Mouse (Mus musculus) cerebellum, adult 11-12 months (tissue): ENCODE measurements around the gene Paf1.
"Not testable (repeated sequence)": the region's sequence is repeated elsewhere in the genome, so short reads cannot be mapped to it uniquely, and the experiment has no call there.

Experiments used
- DNase-seq: peaks from one replicate; pipeline ENCODE4 v3.0.0; 2022

The Paf1 gene

DNA sequence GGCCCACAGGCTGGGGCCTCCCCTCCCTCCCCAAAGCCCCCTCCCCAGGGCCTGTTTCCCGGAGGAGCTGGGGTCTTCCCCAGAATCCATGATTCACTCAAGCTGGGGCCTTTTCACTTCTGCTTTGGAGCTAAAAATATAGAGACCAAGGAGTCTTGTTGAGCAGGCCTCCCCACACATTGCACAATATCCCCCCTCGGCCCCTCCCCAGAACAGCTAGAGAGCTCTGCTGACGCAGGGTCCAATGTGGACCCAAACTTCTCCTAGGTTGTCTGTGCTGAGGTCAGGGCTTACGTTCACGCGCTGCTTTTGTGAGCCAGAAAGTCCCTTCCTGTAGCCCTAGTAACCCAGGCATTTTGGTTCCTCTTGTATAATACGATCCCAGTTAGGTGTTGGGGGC is 6.7 kb upstream of the Paf1 start:
- DNase-seq = no peak

DNA sequence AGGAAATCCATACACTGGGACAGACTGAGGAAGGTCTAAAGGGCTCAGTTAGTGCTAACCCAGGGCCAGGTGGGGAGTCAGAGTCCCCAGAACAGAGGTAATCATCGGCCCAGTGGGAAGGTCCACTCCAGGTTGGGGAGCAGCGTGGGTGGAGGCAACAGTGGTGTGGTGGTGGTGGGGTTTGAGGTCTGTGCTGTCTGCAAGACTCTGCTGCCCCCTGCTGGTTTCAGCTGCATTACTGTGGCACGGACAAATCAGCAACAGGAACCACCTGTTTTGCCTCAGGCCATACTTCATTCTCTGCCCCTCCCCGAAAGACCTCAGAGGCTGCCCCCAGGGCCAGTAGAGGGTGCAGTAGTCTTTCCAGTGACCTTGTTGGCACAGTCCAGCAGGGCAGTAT is 6.3 kb upstream of the Paf1 start:
- peak; percentile 56 for DNase-seq

DNA sequence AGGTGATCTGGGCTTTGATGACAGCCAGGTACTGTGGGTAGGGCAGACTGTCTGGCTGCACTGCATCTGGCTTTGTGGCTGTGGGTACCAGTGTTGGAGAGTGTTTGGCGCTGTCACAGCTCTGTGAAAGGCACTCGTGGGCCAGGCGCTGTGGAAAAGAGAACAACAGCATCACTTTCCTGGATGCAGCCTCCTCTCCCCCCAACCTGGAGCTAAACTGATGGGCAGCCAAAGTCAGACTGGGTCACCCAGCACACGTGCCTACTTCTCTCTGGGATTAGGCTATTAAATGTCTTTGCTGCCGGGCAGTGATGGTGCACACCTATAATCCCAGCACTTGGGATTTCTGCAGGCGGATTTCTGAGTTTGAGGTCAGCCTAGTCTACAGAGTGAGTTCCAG is 5.9 kb upstream of the Paf1 start:
- DNase-seq = not testable (repeated sequence)

DNA sequence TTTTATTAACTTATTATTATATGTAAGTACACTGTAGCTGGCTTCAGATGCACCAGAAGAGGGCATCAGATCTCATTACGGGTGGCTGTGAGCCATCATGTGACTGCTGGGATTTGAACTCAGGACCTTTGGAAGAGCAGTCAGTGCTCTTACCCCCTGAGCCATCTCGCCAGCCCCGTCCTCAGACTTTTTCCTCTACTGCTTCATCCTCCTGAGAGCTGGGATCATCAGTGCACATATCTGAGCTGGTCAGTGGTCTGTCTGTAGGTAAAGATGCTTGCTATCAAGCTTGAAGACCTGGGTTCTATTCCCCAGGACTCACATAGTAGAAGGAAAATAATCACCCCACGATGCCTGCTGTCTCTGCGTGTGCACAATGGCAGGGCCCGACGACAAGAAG is 5.4 kb upstream of the Paf1 start:
- not testable (repeated sequence) for DNase-seq

DNA sequence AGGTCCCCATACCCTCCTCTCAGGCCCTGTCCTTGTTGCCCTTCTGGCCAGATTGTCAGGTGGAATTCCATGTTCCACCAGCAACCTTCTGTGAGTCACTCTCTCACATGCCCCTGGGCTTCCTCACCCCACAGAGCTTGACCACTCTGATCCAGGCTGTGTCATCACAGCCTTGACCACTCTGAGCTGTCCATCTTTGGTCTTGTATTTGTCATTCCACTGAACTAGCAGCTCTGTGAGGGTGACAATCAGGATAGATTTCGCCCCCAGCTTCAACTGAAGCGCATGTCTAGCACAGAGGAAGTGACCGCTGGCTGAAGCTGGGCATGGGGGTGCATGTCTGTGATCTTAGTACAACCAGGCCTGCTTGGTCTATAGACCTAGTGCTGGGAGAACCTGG is 2.4 kb upstream of the Paf1 start:
- no peak for DNase-seq

DNA sequence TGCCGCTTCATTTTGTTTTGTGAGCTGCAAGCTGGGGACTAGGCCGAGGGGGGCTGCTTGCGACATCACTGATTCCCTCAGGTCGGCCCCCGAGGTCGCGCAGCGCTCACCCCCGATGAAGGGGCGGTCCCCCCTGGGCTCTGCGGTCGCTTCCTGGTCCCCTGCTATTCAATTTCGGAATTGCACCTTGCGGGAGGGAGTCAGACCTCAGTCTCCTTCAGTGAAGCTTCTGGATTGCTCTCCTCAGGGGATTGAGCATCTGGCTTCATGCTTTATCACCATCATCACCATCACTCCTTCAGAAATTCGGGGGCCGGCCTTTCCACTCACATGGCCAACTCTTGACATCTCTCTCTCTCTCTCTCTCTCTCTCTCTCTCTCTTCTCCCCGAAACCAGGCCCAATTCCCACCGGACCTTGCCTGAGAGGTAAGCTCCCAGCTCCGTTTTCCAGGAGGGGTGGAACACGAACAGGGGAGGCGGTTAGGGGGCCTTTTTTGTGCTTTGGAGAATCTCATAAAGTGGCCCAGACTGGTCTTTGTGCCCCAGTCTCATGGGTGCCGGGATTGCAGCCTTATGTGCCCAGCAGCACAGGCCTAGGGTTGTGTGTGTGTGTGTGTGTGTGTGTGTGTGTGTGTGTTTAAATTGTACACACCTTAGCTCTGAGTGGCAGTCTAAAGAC is 661 bp downstream of the Paf1 start:
- DNase-seq = no peak

DNA sequence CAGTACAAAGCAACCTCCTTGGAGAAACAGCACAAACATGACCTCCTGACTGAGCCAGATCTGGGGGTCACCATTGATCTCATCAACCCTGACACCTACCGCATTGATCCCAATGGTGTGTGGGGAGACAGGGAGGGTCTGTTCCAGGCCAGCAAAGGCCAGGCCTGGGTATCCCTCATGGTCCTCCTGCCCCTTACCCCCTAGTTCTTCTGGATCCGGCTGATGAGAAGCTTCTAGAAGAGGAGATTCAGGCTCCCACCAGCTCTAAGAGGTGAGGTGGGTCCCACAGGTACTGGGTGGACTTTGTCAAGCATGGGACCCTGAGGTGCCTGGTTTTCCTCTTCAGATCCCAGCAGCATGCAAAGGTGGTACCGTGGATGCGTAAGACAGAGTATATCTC is 2.7 kb downstream of the Paf1 start:
- no peak for DNase-seq

DNA sequence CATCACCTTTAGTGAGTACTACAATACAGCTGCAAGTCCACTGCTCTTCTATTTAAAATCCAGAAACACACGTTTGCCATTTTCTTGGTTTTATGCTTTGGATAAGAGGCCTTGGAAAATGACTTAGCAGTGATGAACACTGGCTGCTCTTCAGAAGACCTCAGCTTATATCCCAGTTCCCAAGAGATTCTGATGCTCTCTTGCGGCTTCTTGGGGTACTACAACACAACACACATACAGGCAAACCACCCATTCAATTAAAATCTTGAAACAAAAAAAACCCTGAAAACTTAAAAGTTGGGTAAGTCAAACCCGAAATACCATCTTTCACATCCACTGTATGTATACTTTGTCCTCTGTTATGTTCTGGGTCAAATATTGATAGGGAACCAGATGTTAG is 5.2 kb downstream of the Paf1 start:
- DNase-seq = no peak

DNA sequence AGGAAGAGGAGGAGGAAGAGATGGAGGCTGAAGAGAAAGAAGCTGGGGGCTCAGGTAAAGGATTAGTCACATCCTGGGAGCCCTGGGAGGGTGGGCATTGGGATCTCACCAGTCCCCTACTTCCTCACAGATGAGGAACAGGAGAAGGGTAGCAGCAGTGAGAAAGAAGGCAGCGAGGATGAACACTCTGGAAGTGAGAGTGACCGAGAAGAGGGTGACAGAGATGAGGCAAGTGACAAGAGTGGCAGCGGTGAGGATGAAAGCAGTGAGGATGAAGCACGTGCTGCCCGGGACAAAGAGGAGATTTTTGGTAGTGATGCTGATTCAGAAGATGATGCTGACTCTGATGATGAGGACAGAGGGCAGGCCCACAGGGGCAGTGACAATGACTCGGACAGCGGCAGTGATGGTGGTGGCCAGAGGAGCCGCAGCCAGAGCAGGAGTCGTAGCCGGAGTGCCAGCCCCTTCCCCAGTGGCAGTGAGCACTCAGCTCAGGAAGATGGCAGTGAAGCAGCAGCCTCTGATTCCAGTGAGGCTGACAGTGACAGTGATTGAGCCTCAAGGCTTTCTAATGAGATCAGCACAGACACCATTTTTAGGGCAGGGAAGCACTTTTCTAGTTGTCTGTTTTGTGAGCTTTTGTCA is 6.1 kb downstream of the Paf1 start:
- DNase-seq = no peak

DNA sequence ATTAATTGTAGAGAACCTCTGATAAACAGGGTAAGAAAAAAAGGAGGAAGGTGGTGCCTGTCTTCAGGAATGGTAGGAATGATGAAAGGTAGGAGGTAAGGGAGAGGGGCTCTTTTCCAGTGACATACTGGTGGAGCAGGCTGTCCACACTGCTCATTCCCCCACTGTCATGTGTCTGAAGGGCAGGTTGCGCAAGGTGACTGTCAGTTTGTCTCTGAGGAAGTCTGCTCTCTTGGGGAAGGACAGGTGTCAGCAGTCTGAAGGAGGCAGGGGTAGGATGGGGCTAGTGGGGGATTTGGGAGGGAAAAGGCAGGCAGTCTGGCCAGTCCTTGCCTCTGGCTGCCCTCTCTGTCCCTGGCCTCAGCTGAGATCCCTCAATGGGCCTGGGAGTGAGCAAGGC is 8.3 kb downstream of the Paf1 start:
- no peak for DNase-seq

DNA sequence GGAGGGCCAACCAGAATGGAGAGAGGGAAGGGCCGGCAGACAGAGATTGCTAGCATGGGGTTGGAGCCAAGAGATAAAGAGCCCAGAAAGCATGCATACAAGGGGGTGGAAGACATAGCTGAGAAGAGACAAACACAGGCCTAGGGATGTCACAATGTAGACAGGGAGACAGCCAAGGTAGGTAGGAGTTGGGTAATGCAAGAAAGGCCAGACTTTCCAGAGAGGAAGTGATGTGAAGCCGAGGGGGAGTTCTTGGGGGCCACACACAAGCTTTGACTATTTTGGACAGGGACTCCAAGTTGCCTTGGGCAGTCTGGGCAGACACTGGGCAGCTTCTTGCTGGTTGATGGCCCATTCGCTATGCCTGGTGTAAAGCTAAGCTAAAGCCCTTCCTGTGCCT is 9.2 kb downstream of the Paf1 start:
- no peak for DNase-seq

DNA sequence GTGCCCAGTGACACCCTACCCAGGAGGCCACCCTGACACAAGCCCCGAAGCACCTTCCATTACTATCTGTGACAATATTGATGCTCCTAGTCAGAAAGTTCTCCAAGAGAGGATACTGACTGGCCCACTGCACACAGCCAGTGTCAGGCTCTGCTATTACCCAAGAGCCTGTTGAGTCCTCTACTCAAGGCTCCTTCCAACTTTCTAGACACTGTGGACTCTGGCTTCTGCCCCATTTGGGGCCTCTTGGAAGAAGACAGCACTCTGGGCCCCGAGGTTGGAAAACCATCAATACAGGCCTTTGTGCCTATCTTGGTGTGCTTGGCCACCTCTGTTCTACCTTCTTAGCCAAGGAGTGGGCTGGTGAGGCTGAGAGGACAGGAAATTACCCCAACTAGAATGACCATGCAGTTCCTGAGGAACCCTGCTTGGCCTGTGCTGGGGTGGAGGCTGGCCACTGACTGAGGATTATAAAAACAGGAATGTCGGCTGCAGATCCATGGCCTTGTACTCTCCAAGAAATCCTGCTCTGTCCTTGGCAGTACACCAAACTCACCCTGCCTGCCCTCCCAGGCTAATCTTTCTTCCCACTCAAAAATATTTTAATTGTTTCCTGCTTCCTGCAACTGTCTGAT is 18.2 kb downstream of the Paf1 start:
- DNase-seq = no peak

DNA sequence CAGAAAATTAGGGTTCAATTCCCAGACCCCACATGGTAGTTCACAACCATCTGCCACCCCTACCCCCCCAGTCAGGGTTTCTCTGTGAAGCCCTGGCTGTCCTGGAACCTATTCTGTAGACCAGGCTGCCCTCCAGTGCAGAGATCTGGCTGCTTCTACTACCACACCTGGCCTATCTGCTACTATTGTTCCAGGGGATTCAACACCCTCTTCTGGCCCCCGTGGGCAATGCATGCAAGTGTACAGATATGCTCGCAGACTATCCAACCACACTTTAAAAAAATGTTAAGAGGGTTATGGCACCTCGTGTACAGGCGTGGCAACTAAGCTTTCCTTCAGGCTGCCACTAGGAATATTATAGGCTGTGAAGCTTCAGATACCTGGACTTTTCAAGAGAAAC is 20.1 kb downstream of the Paf1 start:
- no peak for DNase-seq

DNA sequence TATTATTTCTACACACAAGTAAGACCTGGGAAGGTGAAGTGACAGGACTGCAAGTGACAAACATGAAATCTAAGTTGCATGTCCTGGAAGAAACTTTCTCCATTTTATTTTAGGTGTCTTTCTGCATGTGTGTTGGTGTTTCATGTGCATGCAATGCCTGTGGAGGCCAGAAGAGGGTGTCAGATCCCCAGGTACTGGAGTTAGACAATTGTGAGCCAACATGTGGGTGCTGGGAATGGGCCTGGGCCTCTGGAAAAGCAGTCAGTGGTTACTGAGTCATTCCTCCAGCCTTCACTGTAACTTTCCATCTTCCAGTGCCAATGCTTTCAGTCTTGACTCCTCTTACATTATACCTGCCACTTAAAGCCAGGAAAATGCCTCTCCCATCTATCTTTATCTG is 24.6 kb downstream of the Paf1 start:
- no peak for DNase-seq

DNA sequence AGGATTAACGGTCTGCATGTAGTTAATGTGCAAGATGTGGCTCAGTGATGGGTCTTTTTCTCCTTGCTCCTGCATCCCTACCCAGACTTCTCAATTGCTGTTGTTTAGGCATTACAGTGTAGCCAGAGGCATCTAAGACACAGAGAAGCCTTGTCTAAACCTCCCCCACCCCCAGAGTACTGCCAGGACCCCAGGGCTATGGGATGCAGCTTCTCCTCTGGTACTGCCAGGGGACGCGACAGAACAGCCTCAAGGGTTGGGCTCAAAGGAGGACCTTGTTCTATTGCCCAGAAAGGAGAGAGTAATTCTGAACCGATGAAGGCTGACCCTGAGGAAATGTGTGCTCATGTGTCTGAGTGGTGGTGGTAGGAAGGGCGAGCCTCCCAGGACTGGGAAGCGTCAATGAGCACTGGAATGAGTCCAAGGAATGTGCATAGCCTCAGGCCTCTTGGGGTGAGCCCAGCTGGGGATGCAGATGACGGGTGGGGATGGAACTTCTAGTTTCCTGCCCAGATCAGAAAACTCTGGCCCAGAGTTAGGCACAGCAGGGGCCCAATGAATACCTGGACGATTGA is 25.4 kb downstream of the Paf1 start:
- DNase-seq = no peak

DNA sequence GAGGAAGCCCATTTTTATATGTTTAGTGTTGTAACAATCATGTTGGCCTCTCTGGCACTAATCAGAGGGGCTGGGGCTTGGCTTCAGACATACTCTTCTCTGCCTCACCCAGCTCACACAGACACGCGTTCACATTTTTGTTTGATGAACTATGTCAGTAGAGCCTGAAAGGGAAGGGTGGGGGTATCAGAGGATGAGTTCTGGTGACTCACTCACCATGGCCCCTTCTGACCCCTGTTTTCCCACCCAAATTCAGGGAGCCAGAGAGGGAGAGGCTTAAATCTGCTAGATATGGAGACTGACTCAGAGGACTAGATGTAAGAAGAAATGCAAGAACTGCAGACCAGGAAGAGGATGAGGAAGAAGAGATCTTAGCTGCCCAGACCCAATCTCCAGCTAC is 26.7 kb downstream of the Paf1 start:
- no peak for DNase-seq

DNA sequence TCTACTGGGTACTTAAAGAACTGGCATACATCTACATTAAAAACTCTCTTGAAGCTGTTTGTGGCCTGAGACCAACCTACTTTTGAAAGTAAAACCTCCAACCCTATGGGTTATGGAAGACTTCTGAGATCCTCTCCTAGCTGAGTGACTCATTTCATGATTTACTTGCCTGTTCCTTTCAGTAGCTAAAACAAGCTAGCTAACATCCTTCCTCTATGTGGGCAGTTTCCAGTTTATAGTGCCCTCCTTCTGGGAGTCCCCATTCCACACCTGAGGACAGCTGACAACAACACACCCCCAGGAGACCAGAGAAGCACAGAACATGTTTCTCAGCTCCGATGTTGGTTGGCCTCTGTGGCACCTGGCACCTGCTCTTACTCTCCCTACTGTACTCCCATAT is 30.3 kb downstream of the Paf1 start:
- DNase-seq = no peak

DNA sequence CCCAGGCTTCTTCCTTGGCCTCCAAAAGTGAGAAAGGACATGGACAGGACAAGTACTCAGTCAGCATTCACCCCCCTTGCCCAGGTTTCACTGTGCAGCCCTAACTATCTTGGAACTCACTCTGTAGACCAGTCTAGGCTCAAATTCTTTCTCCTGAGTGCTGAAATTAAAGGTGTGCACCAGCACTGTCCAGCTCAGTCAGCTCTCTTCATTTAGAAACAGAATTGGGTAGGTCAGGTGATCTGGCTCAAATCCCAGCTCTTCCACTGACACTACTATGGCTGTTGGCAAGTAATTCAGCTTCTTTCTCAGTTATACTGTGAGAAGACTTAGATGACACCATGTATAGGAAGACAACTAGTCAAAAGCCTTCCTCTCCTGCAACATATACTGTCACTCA is 35.0 kb downstream of the Paf1 start:
- no peak for DNase-seq

DNA sequence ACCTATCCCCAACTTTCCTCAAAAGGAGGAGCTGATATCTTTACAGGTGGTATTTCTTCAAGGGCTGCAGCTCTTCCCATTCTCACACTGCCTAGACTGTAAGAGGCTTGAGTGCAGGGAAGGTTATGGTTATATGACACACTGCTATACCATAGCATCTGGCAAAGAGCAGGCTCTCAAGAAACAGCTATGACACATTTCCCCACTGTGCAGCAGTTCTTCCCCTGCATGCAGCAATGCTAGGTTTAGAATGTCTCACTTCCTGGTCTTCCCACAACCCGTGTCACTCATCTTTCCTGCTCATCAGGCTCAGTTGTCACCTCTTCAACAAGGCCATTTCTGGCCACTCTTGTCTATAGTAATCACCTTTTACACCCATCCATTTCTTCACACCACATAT is 37.8 kb downstream of the Paf1 start:
- no peak for DNase-seq

DNA sequence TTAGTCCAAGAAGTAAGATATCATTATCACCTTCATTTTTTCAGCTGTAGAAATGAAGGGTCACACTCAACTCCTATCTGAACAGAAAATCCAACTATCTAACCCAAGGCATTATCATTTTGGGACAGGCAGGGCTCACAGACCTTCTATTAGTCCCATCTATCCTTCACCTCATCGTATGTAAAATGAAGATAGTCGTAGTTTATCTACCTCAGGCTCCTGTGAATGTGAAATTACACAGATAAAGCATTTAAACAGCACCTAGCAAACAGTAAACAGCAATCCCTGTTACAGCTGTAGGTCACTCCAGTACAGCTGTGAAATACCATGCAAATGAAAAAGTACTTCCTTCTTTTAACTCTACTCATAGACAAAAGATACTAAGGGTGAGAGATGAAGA is 39.5 kb downstream of the Paf1 start:
- no peak for DNase-seq

DNA sequence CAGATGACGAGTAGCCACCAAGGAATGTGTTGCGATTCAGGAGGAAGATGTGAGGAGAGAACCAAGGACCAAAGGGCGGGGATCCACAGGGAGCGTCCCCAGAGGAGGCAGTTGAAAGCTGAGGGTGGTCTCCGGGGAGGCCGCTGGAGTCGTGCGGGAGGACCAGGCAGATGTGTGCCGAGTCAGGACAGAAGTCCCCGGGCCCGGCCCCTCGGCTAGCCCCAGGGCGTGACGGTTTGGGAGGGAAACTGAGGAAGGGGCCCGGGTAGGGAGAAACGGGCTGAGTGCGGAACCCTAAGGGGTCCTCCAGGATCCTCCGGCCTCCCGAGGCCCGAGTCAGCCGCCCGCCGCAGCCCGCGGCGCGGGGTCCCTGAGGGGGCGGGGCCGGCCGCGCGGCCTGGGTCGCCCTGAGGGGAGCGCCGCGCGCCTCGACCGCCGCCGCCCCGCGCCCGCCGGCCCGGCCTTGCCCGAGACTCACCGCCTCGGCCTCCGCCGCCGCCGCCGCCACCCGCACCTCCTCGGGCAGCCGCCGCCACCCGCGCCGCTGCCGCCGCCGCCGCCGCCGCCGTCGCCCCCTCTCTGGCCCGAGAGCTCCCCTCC is 43.0 kb downstream of the Paf1 start:
- DNase-seq = peak; percentile 72

DNA sequence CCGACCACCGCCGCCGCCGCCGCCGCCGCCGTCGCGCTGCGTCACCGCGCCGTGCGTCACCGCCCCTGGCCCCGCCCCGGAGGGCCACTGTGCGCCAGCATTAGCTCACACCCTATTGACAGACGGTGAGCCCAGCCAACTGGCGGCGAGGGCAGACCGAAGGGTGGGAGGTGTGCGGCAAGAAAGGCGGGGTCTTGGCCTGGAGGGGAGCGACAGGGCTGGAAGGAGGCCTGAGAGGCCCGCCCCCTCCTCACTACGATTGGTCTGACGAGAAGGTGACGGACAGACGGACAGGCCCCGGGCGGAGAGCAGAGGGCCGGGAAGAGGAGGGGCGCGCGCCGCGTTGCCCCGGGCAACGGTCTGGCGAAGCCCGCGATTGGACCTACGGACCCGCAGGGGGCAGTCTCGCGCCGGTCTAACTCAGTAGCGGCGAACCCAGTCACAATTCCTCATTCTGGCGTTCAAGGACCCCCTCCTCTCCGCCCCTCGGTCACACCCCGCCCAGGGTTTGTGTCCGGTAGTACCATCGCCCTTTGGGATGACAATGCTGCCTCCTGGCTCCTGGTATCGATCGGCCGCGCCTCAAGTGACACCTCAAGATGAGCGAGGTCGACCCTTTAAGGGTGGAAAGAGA is 43.6 kb downstream of the Paf1 start:
- DNase-seq = peak; percentile 100

DNA sequence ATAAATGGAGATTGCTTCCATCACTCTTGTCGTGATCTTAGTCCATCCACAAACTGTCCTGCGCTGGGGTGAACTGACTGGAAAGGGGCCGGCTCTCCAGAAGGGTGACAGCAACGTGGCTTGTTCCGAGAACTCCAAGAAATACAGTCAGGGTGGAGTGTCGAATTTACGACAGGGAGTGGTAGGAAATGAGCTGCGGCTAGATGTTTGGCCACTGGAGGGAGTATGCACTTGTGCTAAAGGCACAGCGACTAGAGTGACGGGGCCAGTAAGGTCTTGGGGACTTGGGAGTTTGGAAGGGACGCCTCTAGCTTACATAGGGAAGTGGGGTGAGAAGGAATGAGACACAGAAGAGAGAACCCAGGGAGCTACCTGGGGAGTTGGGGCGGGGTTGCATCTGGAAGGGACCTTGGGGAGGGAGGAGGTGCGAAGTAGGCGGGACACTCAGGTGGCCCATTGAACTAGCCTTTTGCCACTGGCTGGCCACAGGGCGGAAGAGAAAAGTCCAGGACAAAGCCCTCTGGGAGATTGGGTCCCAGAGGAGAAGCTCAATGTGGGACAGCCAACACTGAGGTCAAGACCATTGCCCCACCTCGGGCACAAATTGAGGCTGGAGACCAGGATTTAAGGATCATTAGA is 44.3 kb downstream of the Paf1 start, which contains the start of gene Gmfg:
Gene Gmfg (plus strand): TSS at position 516 of the 639 bp plus-strand sequence.
- DNase-seq = peak; percentile 79
